Mouse (Mus musculus) heart, embryonic 11.5 days (tissue): ENCODE results near the gene Gm20517. TPM values are rescaled to one million over a fixed set of nuclear protein-coding genes. Genes with fewer than 3 reads are reported as not detected.

ENCODE experiments used
- ATAC-seq: fragments of 200-750 bp; cut with Nextera tagmentation; replicated peaks from 2 replicates; pipeline ENCODE4 v1.8.0; 2017; ENCODE audit warnings: moderate library complexity; ENCODE audit not compliant: insufficient number of reproducible peaks, low FRiP score, low TSS enrichment
- H3K27ac ChIP-seq: fragments of 300-500 bp; sonication (generic); 2 replicates; pipeline ENCODE4 v1.5.1; 2014; ENCODE audit warnings: mild to moderate bottlenecking, low read depth, low read length
- H3K27me3 ChIP-seq: fragments of 300-500 bp; sonication (generic); 2 replicates; pipeline ENCODE4 v1.6.1; 2014; ENCODE audit warnings: mild to moderate bottlenecking, low read length, mixed read lengths; ENCODE audit not compliant: control insufficient read depth, insufficient read depth
- H3K36me3 ChIP-seq: fragments of 300-500 bp; sonication (generic); 2 replicates; pipeline ENCODE4 v1.6.1; 2014; ENCODE audit warnings: mild to moderate bottlenecking, low read length, moderate library complexity, mixed read lengths; ENCODE audit not compliant: control insufficient read depth, insufficient read depth
- H3K4me1 ChIP-seq: fragments of 300-500 bp; sonication (generic); 2 replicates; pipeline ENCODE4 v1.6.1; 2014; ENCODE audit warnings: low read length; ENCODE audit not compliant: control insufficient read depth, insufficient read depth
- H3K4me2 ChIP-seq: fragments of 300-500 bp; sonication (generic); 2 replicates; pipeline ENCODE4 v1.6.1; 2014; ENCODE audit warnings: mild to moderate bottlenecking, moderate library complexity
- H3K4me3 ChIP-seq: fragments of 300-500 bp; sonication (generic); 2 replicates; pipeline ENCODE4 v1.5.1; 2014; ENCODE audit warnings: low read depth, low read length
- H3K9ac ChIP-seq: fragments of 300-500 bp; sonication (generic); 2 replicates; pipeline ENCODE4 v1.6.1; 2014; ENCODE audit warnings: mild to moderate bottlenecking, low read depth, low read length, moderate library complexity
- H3K9me3 ChIP-seq: fragments of 300-500 bp; sonication (generic); replicated peaks from 2 replicates; pipeline ENCODE4 v1.6.1; 2016; ENCODE audit warnings: low read length; ENCODE audit not compliant: control insufficient read depth
- WGBS: fragments of 180-500 bp; shearing (Covaris S2); extraction: QIAGEN DNeasy Blood & Tissue Kit; methylation state at CpG from one replicate; pipeline ENCODE4 v1.1.7; 2014; ENCODE audit not compliant: insufficient replicate concordance; 5-methylcytosine and 5-hydroxymethylcytosine counted together
- polyA plus RNA-seq: library from polyadenylated mRNA; unstranded; fragments of >200 nt; fragmentation: Nextera tagmentation; extraction: Ambion mirVana; gene quantifications from 2 replicates; pipeline ENCODE4 v1.2.1, GENCODE M21; 2014

Gm20517 gene
- 1.6 and 1.8 TPM in 2 replicates for polyA plus RNA-seq

DNA sequence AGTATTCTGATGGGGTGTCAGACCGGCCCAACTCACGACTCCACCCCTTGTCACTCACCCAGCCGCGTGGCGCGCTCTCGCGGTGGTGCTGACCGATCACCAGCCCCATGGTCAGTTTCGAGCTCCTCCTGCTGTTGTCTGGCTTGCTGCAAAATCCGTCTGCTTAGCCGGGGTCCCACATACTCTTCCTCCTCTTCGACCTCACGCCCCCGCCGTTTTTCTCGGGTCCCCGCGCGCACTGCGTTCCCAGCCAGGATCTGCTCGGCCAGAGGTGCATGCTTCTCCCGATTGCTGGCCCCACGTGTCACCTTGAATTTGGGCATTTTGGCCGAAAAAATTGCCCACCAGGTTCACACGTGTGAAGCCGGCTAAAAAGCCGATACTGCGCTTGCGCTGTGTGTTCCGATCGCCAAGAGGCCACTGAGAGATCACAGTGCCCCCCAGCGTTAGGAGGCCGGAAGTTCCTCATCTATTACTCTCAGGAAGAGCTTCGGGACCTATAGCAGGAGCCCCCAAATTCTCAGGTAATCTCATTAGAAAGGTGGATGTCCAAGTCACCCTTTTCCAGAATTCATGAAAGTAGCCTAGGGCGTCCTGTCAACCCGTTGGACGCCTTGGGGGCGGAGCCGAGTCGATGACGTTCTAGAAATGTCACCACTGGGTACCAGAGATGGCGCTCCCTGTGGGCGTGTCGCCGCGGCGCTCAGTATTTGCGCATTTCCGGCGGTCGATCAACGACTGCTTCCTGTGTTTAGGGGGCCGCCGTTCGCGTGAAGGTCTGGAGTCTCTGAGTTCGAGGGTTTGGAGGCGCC is at the start of gene Gm20517, which contains the start of the genes Bysl and Med20:
Gene Gm20517, plus strand, starts transcription at position 741 of the 812 bp plus-strand sequence.
Gene Bysl, minus strand, starts transcription at position 644 of the 812 bp plus-strand sequence.
Gene Med20, plus strand, starts transcription at position 734 of the 812 bp plus-strand sequence.
- H3K27me3 ChIP-seq = no peaks in the 10 kb centered on the region
- peak within 1 kb of the TSS; percentile 87 for H3K27ac ChIP-seq
- peaks cover 11% of the 10 kb centered on the region for H3K36me3 ChIP-seq
- H3K4me2 ChIP-seq = peak within 1 kb of the TSS; percentile 95
- H3K9ac ChIP-seq = peak within 1 kb of the TSS; percentile 92
- peaks cover 17% of the 10 kb centered on the region for H3K4me1 ChIP-seq
- peak within 1 kb of the TSS; percentile 92 for H3K4me3 ChIP-seq
- under 1% methylated on average over 59 of the region's 59 CpGs for WGBS
- peak; percentile 91 for ATAC-seq
- H3K9me3 ChIP-seq = no peaks in the 10 kb centered on the region

- no peaks in the 10 kb centered on the region for H3K27me3 ChIP-seq
- 81% methylated on average over 6 of the region's 6 CpGs for WGBS
- ATAC-seq = no peak
Observed at GRCm38 (mm10) chr17:47562875-47563274, 48.5 kb upstream of the Gm20517 start.

GRCm38 (mm10) chr17:47564612-47565011 is 46.8 kb upstream of the Gm20517 start:
- H3K9ac ChIP-seq = no peak overlapping the region
- H3K4me3 ChIP-seq = no peak overlapping the region
- H3K36me3 ChIP-seq = no peaks in the 10 kb centered on the region
- H3K9me3 ChIP-seq = no peaks in the 10 kb centered on the region
- no peak overlapping the region for H3K27ac ChIP-seq
- peaks cover 3% of the 10 kb centered on the region for H3K4me1 ChIP-seq
- H3K4me2 ChIP-seq = no peak overlapping the region
- WGBS = 48% methylated on average over 5 of the region's 5 CpGs
- H3K27me3 ChIP-seq = no peaks in the 10 kb centered on the region
- ATAC-seq = no peak

More at GRCm38 (mm10) chr17:47562875-47563274, 48.5 kb upstream of the Gm20517 start:
- Histone ChIP-seq H3K36me3 (no peaks in the 10 kb centered on the region), H3K4me2 (no peak overlapping the region), H3K9ac (no peak overlapping the region), H3K4me1 (peaks cover 4% of the 10 kb centered on the region), H3K9me3 (no peaks in the 10 kb centered on the region), H3K4me3 (no peak overlapping the region), H3K27ac (no peak overlapping the region)

DNA sequence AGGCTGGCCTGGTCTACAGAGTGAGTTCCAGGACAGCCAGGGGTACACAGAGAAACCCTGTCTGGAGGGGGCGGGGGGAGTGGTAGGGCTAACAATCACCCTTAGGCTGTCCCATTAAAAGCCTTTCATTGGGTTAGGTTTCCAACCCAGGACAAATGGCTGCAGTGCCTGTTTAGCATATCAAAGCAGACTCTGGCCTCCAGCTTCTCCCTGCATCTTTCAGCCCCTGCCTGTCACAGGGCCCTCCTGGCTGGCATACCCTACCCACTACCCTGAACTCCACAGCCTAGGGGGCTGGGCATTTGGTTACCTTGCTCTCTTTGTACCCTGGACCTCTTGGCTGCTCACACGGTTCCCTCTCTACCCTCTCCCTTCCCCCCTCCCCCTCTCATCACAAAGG is 45.3 kb upstream of the Gm20517 start:
- no peak; the same call in 1 of the 2 replicates for ATAC-seq
- Histone ChIP-seq H3K9me3 (no peaks in the 10 kb centered on the region), H3K9ac (no peak overlapping the region), H3K36me3 (no peaks in the 10 kb centered on the region), H3K27me3 (no peaks in the 10 kb centered on the region), H3K4me2 (no peak overlapping the region), H3K27ac (no peak overlapping the region), H3K4me1 (no peaks in the 10 kb centered on the region; the same call in 1 of the 2 replicates), H3K4me3 (no peak overlapping the region)
- WGBS = 30% methylated on average over 2 of the region's 2 CpGs

DNA sequence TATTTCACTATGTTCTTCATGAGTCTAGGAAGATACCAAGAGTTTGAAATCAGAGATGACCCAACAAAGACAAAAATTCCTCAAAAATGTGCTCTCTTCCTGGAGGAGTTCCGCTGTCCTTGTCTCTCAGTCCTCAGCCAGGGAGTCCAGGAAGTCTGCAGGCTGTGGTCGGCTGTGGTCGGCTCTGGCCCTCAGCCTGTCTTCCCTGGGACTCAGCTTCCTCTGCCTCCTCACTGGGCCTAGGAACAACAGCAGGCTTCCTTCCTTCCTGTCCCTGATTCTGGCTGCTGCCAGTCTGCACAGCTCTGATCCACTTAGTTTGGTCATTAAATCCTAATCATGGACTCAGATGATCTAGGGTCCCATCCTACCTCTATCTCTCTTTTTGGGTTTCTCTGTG is 44.1 kb upstream of the Gm20517 start:
- 41% methylated on average over 3 of the region's 3 CpGs for WGBS
- ATAC-seq = no peak

DNA sequence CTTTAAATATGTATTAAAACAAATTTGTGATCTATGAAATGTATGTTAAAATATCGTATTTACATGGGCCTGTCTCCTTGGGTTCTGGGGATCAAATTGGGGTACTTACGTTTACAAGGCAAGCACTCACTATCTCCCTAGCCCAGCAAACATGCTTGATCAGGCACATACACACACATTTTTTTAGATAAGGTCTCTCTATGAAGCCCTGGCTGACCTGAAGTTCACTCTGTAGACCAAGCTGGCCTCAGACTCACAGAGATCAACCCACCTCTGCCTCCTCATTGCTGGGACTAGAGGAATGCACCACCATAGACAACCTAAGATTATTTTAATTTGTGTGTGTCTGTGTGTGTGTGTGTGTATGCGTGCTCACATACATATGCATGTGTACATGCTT is 43.0 kb upstream of the Gm20517 start:
- ATAC-seq = 0 out of 2 replicates have a peak, but pooled peaks have one; percentile 35
- H3K36me3 ChIP-seq = no peaks in the 10 kb centered on the region
- no peak overlapping the region for H3K4me3 ChIP-seq
- no peaks in the 10 kb centered on the region for H3K9me3 ChIP-seq
- no peak overlapping the region for H3K27ac ChIP-seq
- no peaks in the 10 kb centered on the region for H3K27me3 ChIP-seq
- no peak overlapping the region for H3K9ac ChIP-seq
- 82% methylated on average over 3 of the region's 3 CpGs for WGBS
- no peaks in the 10 kb centered on the region; the same call in 1 of the 2 replicates for H3K4me1 ChIP-seq
- no peak overlapping the region for H3K4me2 ChIP-seq

More for the DNA sequence above, 44.1 kb upstream of the Gm20517 start:
- no peaks in the 10 kb centered on the region for H3K27me3 ChIP-seq
- no peaks in the 10 kb centered on the region for H3K9me3 ChIP-seq
- no peak overlapping the region for H3K9ac ChIP-seq
- H3K4me1 ChIP-seq = no peaks in the 10 kb centered on the region; the same call in 1 of the 2 replicates
- H3K27ac ChIP-seq = 0 out of 2 replicates have a peak overlapping the region, but pooled peaks have one; percentile 50
- H3K4me2 ChIP-seq = no peak overlapping the region
- no peak overlapping the region for H3K4me3 ChIP-seq
- no peaks in the 10 kb centered on the region for H3K36me3 ChIP-seq

- H3K4me2 ChIP-seq = no peak overlapping the region
- ATAC-seq = no peak
- H3K4me3 ChIP-seq = no peak overlapping the region
- H3K27ac ChIP-seq = no peak overlapping the region
- H3K9ac ChIP-seq = no peak overlapping the region
- no peaks in the 10 kb centered on the region for H3K27me3 ChIP-seq
- H3K4me1 ChIP-seq = no peaks in the 10 kb centered on the region; the same call in 1 of the 2 replicates
- WGBS = 85% methylated on average over 10 of the region's 10 CpGs
- no peaks in the 10 kb centered on the region for H3K9me3 ChIP-seq
- no peaks in the 10 kb centered on the region for H3K36me3 ChIP-seq
Observed at GRCm38 (mm10) chr17:47568951-47569527, 42.4 kb upstream of the Gm20517 start.

DNA sequence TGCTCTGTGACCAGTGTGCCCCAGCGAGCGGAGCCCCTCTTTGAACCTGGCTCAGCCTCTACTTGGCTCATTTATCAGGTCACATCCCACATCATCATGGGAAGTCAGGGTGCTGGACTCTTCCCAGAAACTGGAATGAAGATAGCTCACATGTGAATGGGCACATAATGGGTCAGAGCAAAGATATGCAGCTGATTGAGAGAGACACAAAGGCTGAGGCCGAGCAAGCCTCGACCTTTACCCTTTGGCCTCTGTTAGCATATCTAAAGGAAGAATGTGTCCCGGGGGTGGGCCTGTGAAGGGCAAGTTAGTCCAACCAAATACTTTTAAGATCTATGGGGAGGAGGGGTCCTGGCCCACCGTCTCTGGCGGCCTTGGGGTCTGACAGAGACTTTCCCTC is 39.8 kb upstream of the Gm20517 start:
- Histone ChIP-seq H3K27me3 (no peaks in the 10 kb centered on the region), H3K27ac (no peak overlapping the region), H3K9me3 (no peaks in the 10 kb centered on the region), H3K36me3 (no peaks in the 10 kb centered on the region), H3K4me1 (no peaks in the 10 kb centered on the region), H3K4me2 (no peak overlapping the region), H3K4me3 (no peak overlapping the region), H3K9ac (no peak overlapping the region)
- 51% methylated on average over 7 of the region's 7 CpGs for WGBS
- ATAC-seq = no peak
